8 mouse cellular contexts compared by ENCODE assay signal in genomic region chr6:38389671-38390070, GRCm38 (mm10). TPM values are rescaled to one million over a fixed set of nuclear protein-coding genes. Genes with fewer than 3 reads are reported as not detected.
DNase-seq lines count a peak whose midpoint lies in the region; ATAC-seq and TF ChIP-seq lines count a peak whose summit lies in the region.

No protein-coding gene starts in this region.

- 50% methylated on average over 3 of the region's 3 CpGs for WGBS in forebrain, postnatal 0 days
- WGBS in forebrain, embryonic 10.5 days, result 80% methylated on average over 3 of the region's 3 CpGs
- 80% methylated on average over 3 of the region's 3 CpGs for WGBS in midbrain, embryonic 11.5 days

- peaks cover 38% of the 10 kb centered on the region for H3K36me3 ChIP-seq in forebrain, postnatal 0 days (ENCODE audit: insufficient read depth)
- peaks cover 35% of the 10 kb centered on the region for H3K36me3 ChIP-seq in forebrain, embryonic 10.5 days (replicated peaks)
- H3K36me3 ChIP-seq in midbrain, embryonic 11.5 days (ENCODE audit: control insufficient read depth, insufficient read depth, low read length), result 0 out of 2 replicates have a peak, but pooled peaks cover 3% of the 10 kb centered on the region

- no peaks in the 10 kb centered on the region for H3K9me3 ChIP-seq in forebrain, postnatal 0 days (ENCODE audit: low read length)
- no peaks in the 10 kb centered on the region for H3K9me3 ChIP-seq in forebrain, embryonic 10.5 days
- no peaks in the 10 kb centered on the region for H3K9me3 ChIP-seq in midbrain, embryonic 11.5 days (ENCODE audit: control insufficient read depth, low read length)

- no peak overlapping the region for H3K4me3 ChIP-seq in forebrain, postnatal 0 days (ENCODE audit: low read depth, low read length)
- no peak overlapping the region for H3K4me3 ChIP-seq in forebrain, embryonic 10.5 days
- H3K4me3 ChIP-seq in midbrain, embryonic 11.5 days (ENCODE audit: low read depth, low read length), result no peak overlapping the region

- H3K9ac ChIP-seq in forebrain, postnatal 0 days, result no peak overlapping the region
- no peak overlapping the region for H3K9ac ChIP-seq in midbrain, embryonic 11.5 days (ENCODE audit: low read length)

- ATAC-seq in forebrain, postnatal 0 days, result peak; percentile 29; the same call in 1 of the 2 replicates
- no peak for ATAC-seq in midbrain, embryonic 11.5 days (ENCODE audit: low FRiP score)

- no peaks in the 10 kb centered on the region for H3K27me3 ChIP-seq in forebrain, postnatal 0 days (ENCODE audit: insufficient read depth, low read length)
- no peaks in the 10 kb centered on the region for H3K27me3 ChIP-seq in forebrain, embryonic 10.5 days (ENCODE audit: poor library complexity, severe bottlenecking)
- H3K27me3 ChIP-seq in midbrain, embryonic 11.5 days (ENCODE audit: control insufficient read depth, insufficient read depth, low read length), result no peaks in the 10 kb centered on the region

- peak; percentile 55 for TF ChIP-seq CTCF in forebrain, postnatal 0 days (IDR thresholded peaks at IDR 0.05; ENCODE audit: low read depth)

- H3K27ac ChIP-seq in forebrain, postnatal 0 days (ENCODE audit: low read depth, low read length), result no peak overlapping the region
- H3K27ac ChIP-seq in forebrain, embryonic 10.5 days, result no peak overlapping the region
- no peak overlapping the region for H3K27ac ChIP-seq in midbrain, embryonic 11.5 days (ENCODE audit: low read depth, low read length)

- peak; percentile 57 for DNase-seq in forebrain, postnatal 0 days
- DNase-seq in forebrain, embryonic 10.5 days (ENCODE audit: extremely low spot score, low spot score), result no peak
- DNase-seq in 3T3-L1 (ENCODE audit: low read depth, low spot score) (peak; percentile 73), NIH3T3 (ENCODE audit: low read depth) (peak; percentile 70)
- DNase-seq in frontal cortex, adult 2 months (ENCODE audit: extremely low spot score in 1 of 2, low spot score in 1 of 2), result peak; percentile 25 to 51
- DNase-seq in left cerebral cortex, postnatal 4 days, result peak; percentile 8
- peak; percentile 25 for DNase-seq in thymus, postnatal 25 days
- no peak for DNase-seq in midbrain, embryonic 11.5 days (ENCODE audit: low spot score, missing footprints)

- H3K4me1 ChIP-seq in forebrain, postnatal 0 days (ENCODE audit: insufficient read depth), result no peaks in the 10 kb centered on the region
- no peaks in the 10 kb centered on the region for H3K4me1 ChIP-seq in forebrain, embryonic 10.5 days
- no peaks in the 10 kb centered on the region for H3K4me1 ChIP-seq in midbrain, embryonic 11.5 days (ENCODE audit: control insufficient read depth, insufficient read depth, low read length)

- intact Hi-C loops in left cerebral cortex, postnatal 4 days (cut with DNase I), result no loop called here

- H3K4me2 ChIP-seq in forebrain, postnatal 0 days (ENCODE audit: low read depth), result no peak overlapping the region
- no peak overlapping the region for H3K4me2 ChIP-seq in midbrain, embryonic 11.5 days

RNA-seq across cellular contexts. Expression of gene Ttc26, which starts 8.4 kb away (rescaled TPM):
- 9.1 and 10.1 TPM in 2 replicates for total RNA-seq in forebrain, postnatal 0 days (2014; rRNA removed)
- 2.2 and 4.0 TPM in 2 replicates for polyA plus RNA-seq in forebrain, postnatal 0 days (2015; fragmentation: Nextera tagmentation; extraction: Ambion mirVana)
- polyA plus RNA-seq in forebrain, embryonic 10.5 days (2016; fragmentation: Nextera tagmentation; extraction: Ambion mirVana), result 15.2 and 17.0 TPM in 2 replicates
- polyA plus RNA-seq in frontal cortex, adult 2 months (2012; rRNA removed), result 6.2 and 6.4 TPM in 2 replicates
- total RNA-seq in left cerebral cortex, postnatal 4 days (2021), result 10 to 100 TPM; 10.1 to 11.5 TPM
- 10.9 and 13.9 TPM in 2 replicates for polyA plus RNA-seq in midbrain, embryonic 11.5 days (2014; fragmentation: Nextera tagmentation; extraction: Ambion mirVana)

RNA-seq across cellular contexts. Expression of gene Zc3hav1, which starts 35.3 kb away (rescaled TPM):
- 2.2 and 5.7 TPM in 2 replicates for total RNA-seq in forebrain, postnatal 0 days (2014; rRNA removed)
- 1.6 and 2.0 TPM in 2 replicates for polyA plus RNA-seq in forebrain, postnatal 0 days (2015; fragmentation: Nextera tagmentation; extraction: Ambion mirVana)
- polyA plus RNA-seq in forebrain, embryonic 10.5 days (2016; fragmentation: Nextera tagmentation; extraction: Ambion mirVana), result 2.0 and 2.2 TPM in 2 replicates
- 3.5 and 3.9 TPM in 2 replicates for polyA plus RNA-seq in frontal cortex, adult 2 months (2012; rRNA removed)
- 1 to 10 TPM; 2.1 to 2.5 TPM for total RNA-seq in left cerebral cortex, postnatal 4 days (2021)
- 1.7 and 2.2 TPM in 2 replicates for polyA plus RNA-seq in midbrain, embryonic 11.5 days (2014; fragmentation: Nextera tagmentation; extraction: Ambion mirVana)

RNA-seq across cellular contexts. Expression of gene Ubn2, which starts 44.1 kb away (rescaled TPM):
- 21.1 and 30.0 TPM in 2 replicates for total RNA-seq in forebrain, postnatal 0 days (2014; rRNA removed)
- 5.0 and 8.8 TPM in 2 replicates for polyA plus RNA-seq in forebrain, postnatal 0 days (2015; fragmentation: Nextera tagmentation; extraction: Ambion mirVana)
- 13.1 and 15.3 TPM in 2 replicates for polyA plus RNA-seq in forebrain, embryonic 10.5 days (2016; fragmentation: Nextera tagmentation; extraction: Ambion mirVana)
- 25.3 and 26.8 TPM in 2 replicates for polyA plus RNA-seq in frontal cortex, adult 2 months (2012; rRNA removed)
- total RNA-seq in left cerebral cortex, postnatal 4 days (2021), result 10 to 100 TPM; 47.1 to 48.8 TPM
- polyA plus RNA-seq in midbrain, embryonic 11.5 days (2014; fragmentation: Nextera tagmentation; extraction: Ambion mirVana), result 15.5 and 16.6 TPM in 2 replicates

Comparison
In these comparisons a context has a peak if more than half of its experiments do, and no peak if none do; other contexts are left out.
1. DNase-seq: peak in forebrain, postnatal 0 days (single experiment), 3T3-L1 (single experiment), NIH3T3 (single experiment), frontal cortex, adult 2 months (2 of 2), left cerebral cortex, postnatal 4 days (single experiment) and thymus, postnatal 25 days (single experiment); none in forebrain, embryonic 10.5 days (single experiment) and midbrain, embryonic 11.5 days (single experiment).